Mouse (Mus musculus): ENCODE data around the gene Cybrd1. TPM values are rescaled to one million over a fixed set of nuclear protein-coding genes. Genes with fewer than 3 reads are reported as not detected.

The Cybrd1 gene
- polyA plus RNA-seq (2015; fragmentation: Nextera tagmentation; extraction: Ambion mirVana) = 0.94 and 1.2 TPM in 2 replicates

DNA sequence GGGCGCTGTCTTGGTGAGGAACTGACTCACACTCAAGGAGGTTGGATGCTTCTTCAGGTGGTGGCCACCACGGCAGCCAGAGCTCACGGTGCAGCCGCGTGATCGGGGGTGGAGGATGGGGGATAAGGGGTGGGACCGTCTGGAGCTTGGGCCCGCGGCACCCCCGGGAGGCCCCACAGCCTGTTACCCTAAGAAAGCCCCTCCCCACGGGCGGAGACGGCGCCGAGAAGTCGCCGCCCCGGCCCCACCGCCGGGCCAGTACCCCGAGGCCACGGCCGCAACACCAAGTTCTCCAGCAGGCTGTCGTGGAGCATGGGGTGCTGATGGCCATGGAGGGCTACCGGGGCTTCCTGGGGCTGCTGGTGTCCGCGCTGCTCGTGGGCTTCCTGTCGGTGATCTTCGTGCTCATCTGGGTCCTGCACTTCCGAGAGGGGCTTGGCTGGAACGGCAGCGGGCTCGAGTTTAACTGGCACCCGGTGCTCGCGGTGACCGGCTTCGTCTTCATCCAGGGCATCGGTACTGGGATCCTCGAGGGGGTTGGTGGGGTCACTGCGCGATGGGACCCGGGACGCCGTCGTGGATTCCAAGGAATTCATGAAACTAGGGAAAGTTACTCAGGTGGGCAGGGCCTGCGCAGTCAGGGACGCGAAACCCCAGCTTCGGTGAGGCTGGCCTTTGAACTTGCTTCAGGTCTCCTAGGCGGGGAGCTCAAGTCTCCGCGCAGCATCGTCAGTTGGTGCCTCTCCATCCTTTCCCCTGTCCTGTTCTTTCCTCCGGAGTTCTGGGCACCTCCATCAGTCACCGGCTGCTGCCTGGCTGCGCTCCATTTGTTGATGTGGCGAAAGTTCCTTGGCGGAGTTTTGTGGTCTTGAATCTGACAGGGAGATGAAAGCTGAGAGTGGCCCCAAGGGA is at the start of gene Cybrd1:
Cybrd1 (plus strand) TSS at position 127 of the 912 bp plus-strand sequence.

Other genes starting within 250 kb of the Cybrd1 start
- 9.6 and 10.1 TPM in 2 replicates for gene Dcaf17, start 62.6 kb upstream of the Cybrd1 start, polyA plus RNA-seq (2015; fragmentation: Nextera tagmentation; extraction: Ambion mirVana)
- gene Mettl8, start 62.3 kb upstream of the Cybrd1 start, polyA plus RNA-seq (2015; fragmentation: Nextera tagmentation; extraction: Ambion mirVana) = 7.1 and 7.3 TPM in 2 replicates
- gene Dync1i2, start 93.8 kb downstream of the Cybrd1 start, polyA plus RNA-seq (2015; fragmentation: Nextera tagmentation; extraction: Ambion mirVana) = 40.6 and 46.9 TPM in 2 replicates
- 189 and 236 TPM in 2 replicates for gene Slc25a12, start 249.8 kb downstream of the Cybrd1 start, polyA plus RNA-seq (2015; fragmentation: Nextera tagmentation; extraction: Ambion mirVana)